Mouse (Mus musculus): ENCODE results near the gene Fhdc1.

DNA sequence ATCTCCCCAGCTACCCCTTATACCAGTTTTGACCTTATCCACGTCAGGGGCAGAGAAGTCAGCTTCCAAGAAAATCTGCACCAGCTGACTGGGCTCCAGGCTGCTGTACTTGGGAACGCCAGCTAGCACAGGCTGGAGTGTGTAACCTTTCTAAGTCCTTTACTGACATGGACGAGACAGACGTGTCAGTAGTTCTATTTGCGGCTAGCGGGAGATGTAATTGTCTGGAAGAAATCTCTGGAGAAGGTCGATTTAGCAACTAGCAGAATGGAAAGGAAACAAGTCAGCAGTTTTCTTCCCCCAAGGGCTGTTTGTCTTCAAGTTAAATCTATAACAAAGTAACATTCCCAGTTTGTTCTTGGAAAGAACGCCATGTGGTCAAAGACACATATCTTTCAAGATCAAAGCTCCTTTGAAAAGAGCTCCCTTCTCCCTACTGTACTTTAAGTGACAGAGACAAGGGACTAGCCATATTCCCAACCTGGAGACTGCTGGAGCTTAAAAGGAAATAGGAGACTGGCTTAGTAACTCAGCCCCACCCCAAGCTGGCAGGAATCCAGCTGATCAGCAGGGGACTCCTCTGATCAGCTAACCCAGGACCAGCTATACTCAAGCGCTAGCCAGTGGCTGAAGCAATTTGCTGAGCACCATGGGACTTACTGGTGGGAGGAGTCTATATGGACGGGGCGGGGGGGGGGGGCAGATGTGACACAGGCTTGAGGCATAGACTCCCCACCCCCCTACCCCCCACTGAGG lies 44.8 kb downstream of the Fhdc1 start:
- TF ChIP-seq CTCF (IDR thresholded peaks at IDR 0.05; ENCODE audit: low read depth, low read length) = no peak
- TF ChIP-seq POLR2A (IDR thresholded peaks at IDR 0.05; ENCODE audit: extremely low read depth, insufficient read depth, low read length) = no peak

Measured in liver, adult 2 months (tissue).